ENCODE assay signal across 8 mouse cellular contexts in genomic region chr7:44670803-44671202, GRCm38 (mm10). TPM values are rescaled to one million over a fixed set of nuclear protein-coding genes. Genes with fewer than 3 reads are reported as not detected.
DNase-seq lines count a peak whose midpoint lies in the region; ATAC-seq and TF ChIP-seq lines count a peak whose summit lies in the region.

Gene Myh14 (minus strand): TSS chr7:44670843.

- peaks cover 5% of the 10 kb centered on the region; the same call in 1 of the 2 replicates for H3K4me1 ChIP-seq in cerebellum, adult 2 months (ENCODE audit: control insufficient read depth, insufficient read depth, low read length)
- H3K4me1 ChIP-seq in forebrain, embryonic 16.5 days (replicated peaks; ENCODE audit: control insufficient read depth, insufficient read depth, low read length): peaks cover 9% of the 10 kb centered on the region
- H3K4me1 ChIP-seq in liver, embryonic 13.5 days (replicated peaks): peaks cover 9% of the 10 kb centered on the region
- H3K4me1 ChIP-seq in neural tube, embryonic 11.5 days (ENCODE audit: control insufficient read depth, insufficient read depth, low read length): peaks cover 5% of the 10 kb centered on the region

- 0 out of 2 replicates have a peak, but pooled peaks cover 2% of the 10 kb centered on the region for H3K9me3 ChIP-seq in forebrain, embryonic 16.5 days (ENCODE audit: control insufficient read depth, low read length)
- H3K9me3 ChIP-seq in liver, embryonic 13.5 days (replicated peaks): no peaks in the 10 kb centered on the region
- H3K9me3 ChIP-seq in neural tube, embryonic 11.5 days (ENCODE audit: control insufficient read depth, low read length): 0 out of 2 replicates have a peak, but pooled peaks cover 2% of the 10 kb centered on the region

- DNase-seq in ES-CJ7 (ENCODE audit: low read depth, low spot score): peak; percentile 87
- DNase-seq in cerebellum, adult 2 months: peak; percentile 97 to 99
- DNase-seq in heart, postnatal 14 days: peak; percentile 80 to 87
- DNase-seq in kidney, postnatal 4 days: peak; percentile 88 to 94
- DNase-seq in liver, embryonic 13.5 days: peak; percentile 44
- DNase-seq in neural tube, embryonic 11.5 days (ENCODE audit: low spot score): peak; percentile 92
- DNase-seq in testis, postnatal 10 days (ENCODE audit: low spot score): peak; percentile 89

- peak within 1 kb of the TSS; percentile 56 for H3K4me2 ChIP-seq in forebrain, embryonic 16.5 days (ENCODE audit: low read length)
- H3K4me2 ChIP-seq in liver, embryonic 13.5 days: peak within 1 kb of the TSS; percentile 45
- peak within 1 kb of the TSS; percentile 33 for H3K4me2 ChIP-seq in neural tube, embryonic 11.5 days (ENCODE audit: low read depth)

- 0 out of 2 replicates have a peak, but pooled peaks have one; percentile 7 for TF ChIP-seq POLR2A in cerebellum, adult 2 months (IDR thresholded peaks at IDR 0.05; ENCODE audit: borderline replicate concordance, insufficient read depth, low read length)

- under 1% methylated on average over 23 of the region's 23 CpGs for WGBS in cerebellum, adult 2 months
- under 1% methylated on average over 23 of the region's 23 CpGs for WGBS in forebrain, embryonic 16.5 days
- WGBS in liver, embryonic 13.5 days (ENCODE audit: insufficient replicate concordance): 3% methylated on average over 23 of the region's 23 CpGs
- under 1% methylated on average over 23 of the region's 23 CpGs for WGBS in neural tube, embryonic 11.5 days

- H3K9ac ChIP-seq in forebrain, embryonic 16.5 days (replicated peaks; ENCODE audit: low read depth, low read length): 0 out of 2 replicates have a peak within 1 kb of the TSS, but pooled peaks have one; percentile 15
- H3K9ac ChIP-seq in liver, embryonic 13.5 days: no peak within 1 kb of the TSS
- H3K9ac ChIP-seq in neural tube, embryonic 11.5 days (ENCODE audit: low read length): peak within 1 kb of the TSS; percentile 29

- H3K36me3 ChIP-seq in forebrain, embryonic 16.5 days (ENCODE audit: control insufficient read depth, insufficient read depth): no peaks in the 10 kb centered on the region
- no peaks in the 10 kb centered on the region for H3K36me3 ChIP-seq in liver, embryonic 13.5 days
- no peaks in the 10 kb centered on the region for H3K36me3 ChIP-seq in neural tube, embryonic 11.5 days (ENCODE audit: control insufficient read depth, insufficient read depth, low read length)

- intact Hi-C loops in heart, postnatal 14 days (cut with DNase I): no loop called here

- H3K27ac ChIP-seq in cerebellum, adult 2 months (ENCODE audit: insufficient read depth, low read length): peak within 1 kb of the TSS; percentile 32
- H3K27ac ChIP-seq in forebrain, embryonic 16.5 days (ENCODE audit: low read length): no peak within 1 kb of the TSS
- no peak within 1 kb of the TSS for H3K27ac ChIP-seq in liver, embryonic 13.5 days
- no peak within 1 kb of the TSS for H3K27ac ChIP-seq in neural tube, embryonic 11.5 days (ENCODE audit: low read depth, low read length)

- peak within 1 kb of the TSS; percentile 50 for H3K4me3 ChIP-seq in cerebellum, adult 2 months (replicated peaks; ENCODE audit: insufficient read depth, low read depth, low read length)
- H3K4me3 ChIP-seq in forebrain, embryonic 16.5 days (replicated peaks; ENCODE audit: low read length): peak within 1 kb of the TSS; percentile 35
- H3K4me3 ChIP-seq in liver, embryonic 13.5 days (replicated peaks): peak within 1 kb of the TSS; percentile 19; the same call in 1 of the 2 replicates
- peak within 1 kb of the TSS; percentile 25 for H3K4me3 ChIP-seq in neural tube, embryonic 11.5 days (ENCODE audit: low read depth, low read length)

- peak; percentile 98 for ATAC-seq in forebrain, embryonic 16.5 days
- ATAC-seq in liver, embryonic 13.5 days (ENCODE audit: low read depth): peak; percentile 92
- peak; percentile 96 for ATAC-seq in neural tube, embryonic 11.5 days (ENCODE audit: insufficient read depth, low FRiP score, low TSS enrichment)

- no peaks in the 10 kb centered on the region for H3K27me3 ChIP-seq in cerebellum, adult 2 months (ENCODE audit: control insufficient read depth, insufficient read depth, low read length)
- H3K27me3 ChIP-seq in forebrain, embryonic 16.5 days (replicated peaks; ENCODE audit: control insufficient read depth, insufficient read depth, low read length): peaks cover 5% of the 10 kb centered on the region
- H3K27me3 ChIP-seq in liver, embryonic 13.5 days: peaks cover 43% of the 10 kb centered on the region
- H3K27me3 ChIP-seq in neural tube, embryonic 11.5 days (ENCODE audit: control insufficient read depth, insufficient read depth, low read length): peaks cover 17% of the 10 kb centered on the region

- TF ChIP-seq CTCF in cerebellum, adult 2 months (IDR thresholded peaks at IDR 0.05; ENCODE audit: borderline replicate concordance, insufficient read depth, low read depth, low read length): no peak

RNA-seq across cellular contexts. Expression of gene Myh14, which starts in this region (rescaled TPM):
- polyA plus RNA-seq in cerebellum, adult 2 months (2012; rRNA removed): 54.9 and 56.2 TPM in 2 replicates
- 1.6 and 1.7 TPM in 2 replicates for polyA plus RNA-seq in forebrain, embryonic 16.5 days (2015; fragmentation: Nextera tagmentation; extraction: Ambion mirVana)
- 10 to 100 TPM; 55.0 to 72.4 TPM for total RNA-seq in heart, postnatal 14 days (2021)
- polyA plus RNA-seq in liver, embryonic 13.5 days (2015; fragmentation: Nextera tagmentation; extraction: Ambion mirVana): 0.12 and 0.31 TPM in 2 replicates
- 2.2 and 2.5 TPM in 2 replicates for polyA plus RNA-seq in neural tube, embryonic 11.5 days (2014; fragmentation: Nextera tagmentation; extraction: Ambion mirVana)

Comparison
In these comparisons a context has a peak if more than half of its experiments do, and no peak if none do; other contexts are left out.
1. RNA of gene Myh14 (polyA plus RNA-seq): 54.9 to 56.2 TPM in cerebellum, adult 2 months; 2.2 to 2.5 TPM in neural tube, embryonic 11.5 days, 1.6 to 1.7 TPM in forebrain, embryonic 16.5 days and 0.12 to 0.31 TPM in liver, embryonic 13.5 days; every median in the first group is over 10 times any median in the second.
2. Peak in DNase-seq, ATAC-seq, H3K4me3 ChIP-seq and H3K4me2 ChIP-seq in liver, embryonic 13.5 days; RNA of the gene not detected or under 1 TPM.
3. DNase-seq: peak in every context shown above with its lines; median percentile 98 in cerebellum, adult 2 months; 92 in neural tube, embryonic 11.5 days; 91 in kidney, postnatal 4 days; 89 in testis, postnatal 10 days; 87 in ES-CJ7; 84 in heart, postnatal 14 days; 44 in liver, embryonic 13.5 days.
4. Peak in every context shown above with its lines, with median percentiles within 50 percentile points of each other: H3K4me3 ChIP-seq, ATAC-seq and H3K4me2 ChIP-seq.